Mouse (Mus musculus) yolk sac, embryonic 10.5 days (tissue): ENCODE measurements around the gene Hspa5.
"Not testable (repeated sequence)": the region's sequence is repeated elsewhere in the genome, so short reads cannot be mapped to it uniquely, and the experiment has no call there.

Experiments
- DNase-seq: peaks from one replicate; pipeline ENCODE4 v3.0.0-alpha.2; 2017; ENCODE audit warnings: low spot score

Gene Hspa5

GRCm38 (mm10) chr2:34771368-34772226 is at the start of gene Hspa5:
TSS of gene Hspa5 (plus strand) at chr2:34771970.
- DNase-seq, result peak; percentile 100

GRCm38 (mm10) chr2:34725269-34725668 is 46.5 kb upstream of the Hspa5 start:
- no peak for DNase-seq

- DNase-seq, result no peak
Observed at GRCm38 (mm10) chr2:34727045-34727728, 44.6 kb upstream of the Hspa5 start.

- DNase-seq, result no peak
Observed at GRCm38 (mm10) chr2:34736626-34737025, 35.1 kb upstream of the Hspa5 start.

- peak; percentile 26 for DNase-seq
Observed at GRCm38 (mm10) chr2:34737911-34738310, 33.9 kb upstream of the Hspa5 start.

- no peak for DNase-seq
Observed at GRCm38 (mm10) chr2:34739684-34740391, 31.9 kb upstream of the Hspa5 start.

GRCm38 (mm10) chr2:34741390-34742159 is 30.2 kb upstream of the Hspa5 start:
- DNase-seq, result no peak

- no peak for DNase-seq
Observed at GRCm38 (mm10) chr2:34742675-34743074, 29.1 kb upstream of the Hspa5 start.

GRCm38 (mm10) chr2:34744476-34744875 is 27.3 kb upstream of the Hspa5 start:
- no peak for DNase-seq

GRCm38 (mm10) chr2:34745673-34746072 is 26.1 kb upstream of the Hspa5 start:
- DNase-seq, result no peak

GRCm38 (mm10) chr2:34748479-34748878 is 23.3 kb upstream of the Hspa5 start:
- no peak for DNase-seq

GRCm38 (mm10) chr2:34750245-34750644 is 21.5 kb upstream of the Hspa5 start:
- no peak for DNase-seq

GRCm38 (mm10) chr2:34753811-34754550 is 17.8 kb upstream of the Hspa5 start:
- DNase-seq, result peak; percentile 91

- DNase-seq, result peak; percentile 50
Observed at GRCm38 (mm10) chr2:34754551-34755358, 17.0 kb upstream of the Hspa5 start, which contains the start of gene Gapvd1. TSS of gene Gapvd1 (minus strand) at chr2:34755232.

- no peak for DNase-seq
Observed at GRCm38 (mm10) chr2:34757341-34757740, 14.4 kb upstream of the Hspa5 start.

- not testable (repeated sequence) for DNase-seq
Observed at GRCm38 (mm10) chr2:34761272-34761671, 10.5 kb upstream of the Hspa5 start.

GRCm38 (mm10) chr2:34762174-34762573 is 9.6 kb upstream of the Hspa5 start:
- DNase-seq, result no peak

GRCm38 (mm10) chr2:34762872-34763271 is 8.9 kb upstream of the Hspa5 start:
- no peak for DNase-seq

GRCm38 (mm10) chr2:34764801-34765200 is 7.0 kb upstream of the Hspa5 start:
- no peak for DNase-seq

- DNase-seq, result no peak
Observed at GRCm38 (mm10) chr2:34770049-34770448, 1.7 kb upstream of the Hspa5 start.
